Mouse (Mus musculus): ENCODE measurements around the gene Sdhc.

- TF ChIP-seq ETS1 (conservative IDR thresholded peaks at IDR 0.05; ENCODE audit: low read depth, low read length): no peak
- no peak for TF ChIP-seq CHD2 (IDR thresholded peaks at IDR 0.05; ENCODE audit: low read length)
- no peak for TF ChIP-seq EP300 (IDR thresholded peaks at IDR 0.05; ENCODE audit: low read length)
- TF ChIP-seq CTCF (conservative IDR thresholded peaks at IDR 0.05 in 1 of 2, IDR thresholded peaks at IDR 0.05 in 1 of 2; ENCODE audit: low read depth in 2 of 2, low read length in 2 of 2): no peak
- TF ChIP-seq POLR2AphosphoS2 (IDR thresholded peaks at IDR 0.05; ENCODE audit: low read depth, low read length): no peak
- no peak for TF ChIP-seq E2F4 (IDR thresholded peaks at IDR 0.05; ENCODE audit: insufficient replicate concordance, low read depth, low read length)
- no peak for TF ChIP-seq BHLHE40 (IDR thresholded peaks at IDR 0.05; ENCODE audit: low read depth, low read length)
Observed at GRCm38 (mm10) chr1:171105226-171105625, 45.2 kb downstream of the Sdhc start.

Measured in CH12.LX (cell line).